Mouse (Mus musculus) activated CD4-positive, CD25-positive, alpha-beta regulatory T cell, adult 9 weeks (primary cell): ENCODE results near the gene Stx11. TPM values are rescaled to one million over a fixed set of nuclear protein-coding genes. Genes with fewer than 3 reads are reported as not detected.

Experiments used
- polyA plus RNA-seq: library from polyadenylated mRNA; unstranded; fragments of 100-300 nt; shearing (Covaris generic); gene quantifications from one replicate; pipeline ENCODE4 v1.2.1, GENCODE M21; 2017

Gene Stx11
- polyA plus RNA-seq = 39.8 TPM

DNA sequence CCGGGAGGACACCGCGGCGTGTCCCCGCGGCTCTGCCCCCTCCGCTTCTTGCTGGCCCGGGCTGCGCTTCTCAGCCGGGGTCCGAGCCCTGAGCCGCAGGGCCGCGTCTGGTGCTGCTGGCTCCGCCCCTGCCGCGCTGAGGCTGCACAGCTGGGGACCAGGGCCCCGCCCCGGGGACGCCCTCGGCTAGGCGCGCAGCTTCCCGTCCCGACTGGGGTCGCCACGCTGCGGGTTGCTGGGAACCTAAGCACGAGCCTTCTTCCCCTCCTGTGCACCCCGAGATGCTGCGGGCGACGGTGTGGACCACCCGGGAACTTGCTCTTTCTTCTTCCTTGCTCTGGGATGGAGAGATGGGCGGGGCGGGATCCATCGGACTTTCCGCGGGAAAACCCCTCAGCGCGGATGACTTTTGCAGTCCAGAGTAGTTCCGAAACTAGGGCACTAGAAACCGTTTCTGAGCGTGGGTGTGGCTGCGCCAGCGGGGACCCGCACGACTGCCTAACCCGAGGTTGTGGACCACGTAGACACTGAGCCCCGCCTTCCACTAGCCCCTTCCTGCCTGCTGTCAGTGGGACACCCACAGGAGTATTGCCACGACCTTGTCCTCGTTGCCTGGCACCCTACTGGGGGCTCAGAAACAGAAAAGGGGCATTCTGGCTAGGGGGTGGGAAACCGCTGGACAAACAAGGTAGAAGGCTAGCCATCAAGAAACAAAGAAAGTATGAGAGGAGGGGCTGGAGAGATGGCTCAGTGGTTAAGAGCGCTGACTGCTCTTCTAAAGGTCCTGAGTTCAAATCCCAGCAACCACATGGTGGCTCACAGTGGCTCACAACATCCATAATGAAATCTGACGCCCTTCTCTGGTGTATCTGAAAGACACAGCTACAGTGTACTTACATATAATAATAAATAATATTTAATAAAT, at the start of gene Stx11:
Gene Stx11, minus strand, starts transcription at position 148 of the 925 bp plus-strand sequence.

DNA sequence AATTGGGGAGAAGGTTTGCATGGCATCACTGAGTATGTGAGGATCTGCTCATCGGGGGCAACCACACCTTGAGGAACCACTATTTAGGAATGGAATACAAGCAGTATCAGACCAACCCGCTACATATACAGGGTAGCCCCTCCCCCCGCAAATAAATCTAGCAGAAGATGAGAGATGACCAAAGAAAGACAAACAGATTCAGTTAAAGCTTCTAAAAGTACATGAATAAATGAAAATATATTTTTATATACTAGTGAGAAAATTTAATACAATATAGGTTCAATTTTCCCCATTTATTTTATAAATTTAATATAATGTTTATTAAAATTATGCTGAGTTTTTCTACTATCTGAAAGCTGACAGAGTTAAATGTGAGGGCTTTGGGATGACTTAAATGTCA, 40.9 kb upstream of the Stx11 start, which contains the start of gene Sf3b5:
Gene Sf3b5, plus strand, starts transcription at position 301 of the 400 bp plus-strand sequence.

Other genes with a start within 250 kb of the Stx11 start
- 403 TPM for gene Utrn, start 94.9 kb downstream of the Stx11 start, polyA plus RNA-seq
- gene Sf3b5, start 41.0 kb upstream of the Stx11 start, polyA plus RNA-seq = 35.1 TPM
- gene Plagl1, start 96.2 kb upstream of the Stx11 start, polyA plus RNA-seq = 10.0 TPM
- not detected for gene Zc2hc1b, start 213.7 kb upstream of the Stx11 start, polyA plus RNA-seq
- 52.7 TPM for gene Ltv1, start 228.9 kb upstream of the Stx11 start, polyA plus RNA-seq